Mouse (Mus musculus) thymus, adult 2 months (tissue): ENCODE data around the gene Dmap1. TPM values are rescaled to one million over a fixed set of nuclear protein-coding genes. Genes with fewer than 3 reads are reported as not detected.

Experiments
- DNase-seq: peaks from one replicate; pipeline ENCODE4 v3.0.0; 2021
- H3K27ac ChIP-seq: fragments of 200-500 bp; 2 replicates; pipeline ENCODE4 v1.5.1; 2012; ENCODE audit warnings: low read length, control low read depth; ENCODE audit not compliant: control insufficient read depth, insufficient read depth
- H3K27me3 ChIP-seq: fragments of 200-500 bp; 2 replicates; pipeline ENCODE4 v1.6.1; 2012; ENCODE audit warnings: mild to moderate bottlenecking, low read length, moderate library complexity, mixed read lengths; ENCODE audit not compliant: control insufficient read depth, insufficient read depth
- H3K36me3 ChIP-seq: fragments of 200-500 bp; 2 replicates; pipeline ENCODE4 v1.6.1; 2012; ENCODE audit warnings: mild to moderate bottlenecking, low read length, moderate library complexity; ENCODE audit not compliant: control insufficient read depth, insufficient read depth
- H3K4me1 ChIP-seq: fragments of 200-500 bp; replicated peaks from 2 replicates; pipeline ENCODE4 v1.6.1; 2012; ENCODE audit warnings: low read length; ENCODE audit not compliant: control insufficient read depth, insufficient read depth
- H3K4me3 ChIP-seq: fragments of 200-500 bp; 2 replicates; pipeline ENCODE4 v1.5.1; 2012; ENCODE audit warnings: mild to moderate bottlenecking, low read length, control low read depth, moderate library complexity; ENCODE audit not compliant: control insufficient read depth, insufficient read depth
- CTCF ChIP-seq: fragments of 200-500 bp; IDR thresholded peaks from 2 replicates; pipeline ENCODE4 v1.5.1; 2012; ENCODE audit warnings: mild to moderate bottlenecking, control low read depth, low read length, moderate library complexity, borderline replicate concordance; ENCODE audit not compliant: control insufficient read depth, poor library complexity, insufficient read depth; ENCODE audit errors: extremely low read depth
- POLR2A ChIP-seq: fragments of 200-500 bp; IDR thresholded peaks from 2 replicates; pipeline ENCODE4 v1.6.1; 2012; ENCODE audit warnings: mild to moderate bottlenecking, low read length, control low read depth, moderate library complexity; ENCODE audit not compliant: control insufficient read depth, poor library complexity, insufficient read depth; ENCODE audit errors: extremely low read depth
- WGBS: fragments of 180-500 bp; shearing (Covaris S2); methylation state at CpG from one replicate; pipeline ENCODE4 v1.1.7; 2018; 5-methylcytosine and 5-hydroxymethylcytosine counted together
- polyA plus RNA-seq: library from polyadenylated mRNA; depleted of rRNA; stranded (reverse); fragments of >200 nt; gene quantifications from 2 replicates; pipeline ENCODE4 v1.2.3, GENCODE M21; 2012; rRNA removed

Gene Dmap1
- polyA plus RNA-seq, 1 experiment = 31.9 TPM

DNA sequence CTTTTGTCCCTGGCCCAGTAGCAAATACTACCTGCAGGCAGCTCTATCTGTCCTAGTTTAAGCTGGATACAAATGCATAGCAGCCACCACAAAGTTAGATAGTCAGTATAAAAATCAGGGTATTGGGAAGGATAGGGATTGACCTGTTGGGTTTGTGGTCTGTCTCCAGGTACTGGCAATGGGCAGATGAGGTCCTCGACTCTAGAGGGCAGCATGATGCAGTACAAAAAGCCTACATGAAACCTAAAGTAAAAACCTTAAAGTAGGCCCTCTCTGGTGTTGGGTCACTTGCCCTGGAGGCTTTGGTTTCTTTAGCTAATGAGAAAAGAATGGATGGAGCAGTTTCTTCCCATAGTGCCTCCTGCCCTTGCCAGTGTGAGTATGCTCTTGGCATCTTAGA lies 53.6 kb downstream of the Dmap1 start:
- 74% methylated on average over 1 of the region's 1 CpGs for WGBS
- no peak for DNase-seq
- Histone ChIP-seq H3K27me3 (no peaks in the 10 kb centered on the region), H3K4me1 (no peaks in the 10 kb centered on the region), H3K27ac (no peak overlapping the region), H3K4me3 (no peak overlapping the region), H3K36me3 (no peaks in the 10 kb centered on the region)
- TF ChIP-seq CTCF (no peak), POLR2A (no peak)

Other genes with a start within 250 kb of the Dmap1 start
- 172 and 178 TPM in 2 replicates for gene Rnf220, start 185.2 kb downstream of the Dmap1 start, polyA plus RNA-seq
- 72.4 and 89.9 TPM in 2 replicates for gene Eri3, start 131.9 kb downstream of the Dmap1 start, polyA plus RNA-seq
- 0.09 TPM in 1 of 2 replicates, not detected in the other for gene Gm12845, start 42.1 kb upstream of the Dmap1 start, polyA plus RNA-seq
- not detected in 2 replicates for gene Klf17, start 83.4 kb upstream of the Dmap1 start, polyA plus RNA-seq
- gene Slc6a9, start 152.2 kb upstream of the Dmap1 start, polyA plus RNA-seq = 4.7 and 8.2 TPM in 2 replicates
- 0.51 and 0.81 TPM in 2 replicates for gene Ccdc24, start 190.3 kb upstream of the Dmap1 start, polyA plus RNA-seq
- 3.7 and 4.4 TPM in 2 replicates for gene B4galt2, start 201.2 kb upstream of the Dmap1 start, polyA plus RNA-seq
- 372 and 526 TPM in 2 replicates for gene Atp6v0b, start 205.1 kb upstream of the Dmap1 start, polyA plus RNA-seq
- gene Dph2, start 209.8 kb upstream of the Dmap1 start, polyA plus RNA-seq = 38.8 and 45.8 TPM in 2 replicates
- gene Ipo13, start 232.7 kb upstream of the Dmap1 start, polyA plus RNA-seq = 87.7 and 96.0 TPM in 2 replicates
- gene Artn, start 247.5 kb upstream of the Dmap1 start, polyA plus RNA-seq = 0.26 and 0.27 TPM in 2 replicates